Mouse (Mus musculus): Measurements from ENCODE around the gene Cbx8.

DNA sequence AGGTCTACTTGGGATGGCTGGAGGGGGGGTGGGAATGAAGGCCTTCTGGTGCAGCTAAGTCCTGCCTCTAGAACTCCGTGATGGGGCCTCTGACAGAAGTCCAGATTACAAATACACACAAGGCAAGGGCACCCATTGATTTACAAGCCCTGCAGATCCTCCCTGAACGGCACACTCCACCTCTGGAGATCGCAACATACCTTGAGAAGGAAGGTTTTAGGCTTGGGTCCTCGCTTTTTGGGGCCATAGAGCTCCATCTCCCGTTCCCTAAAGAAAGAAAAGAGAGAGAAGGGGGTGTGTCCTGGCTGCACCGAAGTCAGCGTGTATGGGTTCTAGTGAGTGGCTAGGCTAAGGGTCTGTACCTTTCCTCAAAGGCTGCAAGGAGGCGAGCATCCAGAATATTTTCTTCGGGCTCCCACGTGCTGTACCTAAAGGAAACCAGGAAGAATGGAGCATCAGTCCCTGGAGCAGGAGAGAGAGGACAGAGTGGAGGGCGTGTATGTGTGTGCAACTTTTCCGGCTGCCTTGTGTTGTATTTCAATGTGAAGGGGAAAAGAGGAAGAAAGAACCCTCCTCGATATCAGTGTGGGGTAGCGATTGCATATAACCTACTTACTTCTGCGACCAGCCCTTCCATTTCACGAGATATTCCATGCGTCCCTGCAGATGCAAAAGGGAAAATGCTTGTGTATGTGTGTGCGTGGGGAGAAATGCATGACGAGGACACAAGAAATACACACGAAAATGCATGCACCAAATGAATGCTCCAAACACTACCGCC, 847 bp downstream of the Cbx8 start:
- TF ChIP-seq CTCF (IDR thresholded peaks at IDR 0.05; ENCODE audit: low read depth) (no peak), EP300 (optimal IDR thresholded peaks at IDR 0.05) (no peak)

Measured in stomach, postnatal 0 days (tissue).